14 mouse cellular contexts compared by ENCODE assay signal in the genomic region with DNA sequence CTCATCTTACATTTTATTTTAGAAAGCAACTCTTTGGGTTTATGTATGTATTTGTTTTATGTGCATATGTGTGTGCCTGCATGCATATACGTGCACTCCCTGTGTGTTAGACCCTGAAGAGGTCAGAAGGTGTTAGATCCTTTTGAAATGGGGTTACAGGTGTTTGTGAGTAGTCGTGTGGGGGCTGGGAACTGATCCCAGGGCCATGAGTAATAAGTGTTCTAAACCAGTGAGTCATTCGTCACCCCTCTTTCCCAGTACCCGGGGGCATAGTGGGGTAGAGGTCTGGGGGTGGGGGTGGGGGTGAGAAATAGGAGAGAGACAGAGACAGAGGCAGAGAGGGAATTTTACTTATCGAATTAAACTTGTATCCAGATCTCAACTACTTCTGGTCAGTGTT.
DNase-seq lines count a peak whose midpoint lies in the region; TF ChIP-seq lines count a peak whose summit lies in the region.
"Had no signal": no experiment of that assay in that cellular context is flagged by ENCODE, and none has a peak within 500 bp of the region (broad histone marks: within the 10 kb centered on the region; RNA-seq: fewer than 3 reads in every experiment).

No protein-coding gene starts in this region.

- TF ChIP-seq POLR2A in thymus, adult 2 months (IDR thresholded peaks at IDR 0.05; ENCODE audit: control insufficient read depth, extremely low read depth, insufficient read depth, low read length, poor library complexity), result no peak
- no peak for TF ChIP-seq POLR2A in myocyte (IDR thresholded peaks at IDR 0.05; ENCODE audit: insufficient read length, low read depth)

- 9% methylated on average over 5 of the region's 5 CpGs for WGBS in thymus, adult 2 months

- no peaks in the 10 kb centered on the region for H3K36me3 ChIP-seq in thymus, adult 2 months (ENCODE audit: control insufficient read depth, insufficient read depth, low read length)
- H3K36me3 ChIP-seq in myocyte (ENCODE audit: control insufficient read depth, insufficient read depth), result no peaks in the 10 kb centered on the region
- H3K36me3 ChIP-seq: embryonic facial prominence, embryonic 13.5 days; forebrain, embryonic 10.5 days; kidney, embryonic 15.5 days; midbrain, embryonic 12.5 days; stomach, embryonic 15.5 days had no signal

- DNase-seq in thymus, adult 2 months, result peak; percentile 40
- DNase-seq in thymus, postnatal 0 days (ENCODE audit: low spot score), result no peak
- peak; percentile 25 for DNase-seq in c-Kit-positive CD71-negative TER-119-negative erythroid progenitor cells, embryonic 14.5 days (ENCODE audit: low read depth)
- DNase-seq in kidney, postnatal 4 days, result no peak
- no peak for DNase-seq in left cerebral cortex, adult 2 months (ENCODE audit: extremely low spot score in 1 of 2, low spot score in 2 of 2)
- DNase-seq in adrenal gland, adult 18-20 months (ENCODE audit: low spot score in 2 of 2), result no peak
- DNase-seq: cerebellum, adult 11 months; right cerebral cortex, postnatal 4 days had no signal

- no peaks in the 10 kb centered on the region for H3K79me2 ChIP-seq in myocyte (ENCODE audit: control insufficient read depth, insufficient read depth)

- H3K27ac ChIP-seq in thymus, adult 2 months (ENCODE audit: control insufficient read depth, insufficient read depth, low read length), result peak overlapping the region; percentile 99
- H3K27ac ChIP-seq in left cerebral cortex, adult 2 months, result no peak overlapping the region
- H3K27ac ChIP-seq: forebrain, embryonic 10.5 days; kidney, embryonic 15.5 days; midbrain, embryonic 12.5 days; stomach, embryonic 15.5 days had no signal

- H3ac ChIP-seq in myocyte (ENCODE audit: control insufficient read depth, insufficient read length), result no peak overlapping the region

- no peak for TF ChIP-seq CTCF in thymus, adult 2 months (IDR thresholded peaks at IDR 0.05; ENCODE audit: borderline replicate concordance, control insufficient read depth, extremely low read depth, insufficient read depth, low read length, poor library complexity)
- TF ChIP-seq CTCF in left cerebral cortex, adult 2 months (IDR thresholded peaks at IDR 0.05), result no peak

- no peak overlapping the region for H3K4me3 ChIP-seq in thymus, adult 2 months (ENCODE audit: control insufficient read depth, insufficient read depth, low read length)
- no peak overlapping the region for H3K4me3 ChIP-seq in myocyte
- no peak overlapping the region for H3K4me3 ChIP-seq in left cerebral cortex, adult 2 months
- H3K4me3 ChIP-seq: embryonic facial prominence, embryonic 13.5 days; forebrain, embryonic 10.5 days; kidney, embryonic 15.5 days; midbrain, embryonic 12.5 days; stomach, embryonic 15.5 days had no signal

- peak overlapping the region; percentile 21 for H3K4me2 ChIP-seq in myocyte (ENCODE audit: low read depth)
- H3K4me2 ChIP-seq: embryonic facial prominence, embryonic 13.5 days; kidney, embryonic 15.5 days; midbrain, embryonic 12.5 days; stomach, embryonic 15.5 days had no signal

- H3K4me1 ChIP-seq in thymus, adult 2 months (replicated peaks; ENCODE audit: control insufficient read depth, insufficient read depth, low read length), result peaks cover 43% of the 10 kb centered on the region
- H3K4me1 ChIP-seq: midbrain, embryonic 12.5 days; stomach, embryonic 15.5 days had no signal

- no peaks in the 10 kb centered on the region for H3K27me3 ChIP-seq in thymus, adult 2 months (ENCODE audit: control insufficient read depth, insufficient read depth, low read length)
- H3K27me3 ChIP-seq in myocyte (ENCODE audit: control insufficient read depth, insufficient read depth, insufficient read length), result no peaks in the 10 kb centered on the region
- H3K27me3 ChIP-seq: embryonic facial prominence, embryonic 13.5 days; kidney, embryonic 15.5 days; midbrain, embryonic 12.5 days; stomach, embryonic 15.5 days had no signal

- intact Hi-C loops in left cerebral cortex, adult 2 months (cut with DNase I), result no loop called here

TF ChIP-seq in myocyte, 11 proteins besides CTCF, POLR2A, EP300 and RAD21:
- TF ChIP-seq POLR2AphosphoS2 (IDR thresholded peaks at IDR 0.05; ENCODE audit: insufficient read length, low read depth) (no peak), MAX (IDR thresholded peaks at IDR 0.05; ENCODE audit: low read depth) (no peak), CEBPB (IDR thresholded peaks at IDR 0.05; ENCODE audit: insufficient read depth, poor library complexity, severe bottlenecking) (no peak), TCF3 (IDR thresholded peaks at IDR 0.05; ENCODE audit: insufficient read length, low read depth) (no peak), MYOG (IDR thresholded peaks at IDR 0.05; ENCODE audit: control insufficient read depth in 1 of 3, insufficient read depth in 1 of 3, insufficient read length in 2 of 3, low read depth in 2 of 3) (no peak), SRF (IDR thresholded peaks at IDR 0.05; ENCODE audit: control insufficient read depth, insufficient read length, low read depth) (no peak), TCF12 (IDR thresholded peaks at IDR 0.05; ENCODE audit: insufficient read depth, poor library complexity, severe bottlenecking) (no peak), E2F4 (IDR thresholded peaks at IDR 0.05; ENCODE audit: insufficient read depth) (no peak), MYOD1 (IDR thresholded peaks at IDR 0.05; ENCODE audit: control insufficient read depth in 1 of 3, insufficient read length in 2 of 3, low read depth in 2 of 3) (no peak), USF1 (IDR thresholded peaks at IDR 0.05; ENCODE audit: low read depth) (no peak), REST (IDR thresholded peaks at IDR 0.05; ENCODE audit: insufficient read depth, insufficient read length) (no peak)

Comparison
In these comparisons a context has a peak if more than half of its experiments do, and no peak if none do; other contexts are left out.
1. DNase-seq: peak in thymus, adult 2 months (single experiment) and c-Kit-positive CD71-negative TER-119-negative erythroid progenitor cells, embryonic 14.5 days (single experiment); none in thymus, postnatal 0 days (single experiment), kidney, postnatal 4 days (0 of 2), left cerebral cortex, adult 2 months (0 of 2) and adrenal gland, adult 18-20 months (0 of 2).